Mouse (Mus musculus): ENCODE measurements around the gene Prl2c2. TPM values are rescaled to one million over a fixed set of nuclear protein-coding genes. Genes with fewer than 3 reads are reported as not detected.

Gene Prl2c2
- polyA plus RNA-seq (2017; shearing (Covaris generic)): not detected

GRCm38 (mm10) chr13:13005283-13005682, at the start of gene Prl2c2:
Gene Prl2c2, minus strand, starts transcription at chr13:13005383.

Other genes starting within 250 kb of the Prl2c2 start
- gene Prl2c3, start 205.3 kb downstream of the Prl2c2 start, polyA plus RNA-seq (2017; shearing (Covaris generic)): not detected
- under 1 TPM in 1 of 2 experiments, not detected in 1; 0.80 TPM for gene Prl2c5, start 177.3 kb upstream of the Prl2c2 start, polyA plus RNA-seq (2017; shearing (Covaris generic))